Mouse (Mus musculus): ENCODE data around the gene Sox6. TPM values are rescaled to one million over a fixed set of nuclear protein-coding genes. Genes with fewer than 3 reads are reported as not detected.
"Not testable (repeated sequence)": the region's sequence is repeated elsewhere in the genome, so short reads cannot be mapped to it uniquely, and the experiment has no call there.

Gene Sox6
- 36.3 and 48.7 TPM in 2 replicates for total RNA-seq (2021)
- long read RNA-seq, experiment 1, partial matches to known transcripts: 0 of 5 reads
- long read RNA-seq, experiment 1, other reads (novel, unspliced or antisense): 5 of 5 reads
- long read RNA-seq, experiment 2, partial matches to known transcripts: 3 of 9 reads
- long read RNA-seq, experiment 2, other reads (novel, unspliced or antisense): 6 of 9 reads

GRCm38 (mm10) chr7:116038511-116038910 lies at the start of gene Sox6:
TSS of gene Sox6 (minus strand) at chr7:116038796.
- DNase-seq: no peak

GRCm38 (mm10) chr7:116084366-116084765 lies 45.8 kb upstream of the Sox6 start, which contains the start of gene Gm4353:
TSS of gene Gm4353 (minus strand) at chr7:116084635.
- DNase-seq: not testable (repeated sequence)

DNA sequence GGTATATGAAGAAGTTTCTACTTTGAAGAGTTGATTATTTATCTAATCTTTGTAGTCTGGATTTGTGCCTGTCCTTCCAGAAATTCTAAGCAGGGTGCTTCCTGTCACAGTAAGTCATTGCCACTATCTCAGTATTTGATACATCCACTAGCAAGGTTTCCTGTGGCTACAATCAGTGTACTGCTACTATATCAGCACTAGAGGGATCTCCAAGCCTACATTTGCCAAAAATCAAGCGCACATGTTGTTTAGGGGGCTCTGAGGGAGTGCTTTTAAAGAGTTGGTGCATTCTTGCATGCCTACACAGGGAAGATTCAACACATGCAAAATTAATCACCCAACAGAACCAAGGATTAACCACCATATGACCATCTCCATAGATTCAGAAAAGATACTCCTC lies 22.1 kb upstream of the Sox6 start:
- DNase-seq: no peak

- DNase-seq: no peak
These were observed 1.9 kb upstream of the Sox6 start for GRCm38 (mm10) chr7:116040470-116041019.

DNA sequence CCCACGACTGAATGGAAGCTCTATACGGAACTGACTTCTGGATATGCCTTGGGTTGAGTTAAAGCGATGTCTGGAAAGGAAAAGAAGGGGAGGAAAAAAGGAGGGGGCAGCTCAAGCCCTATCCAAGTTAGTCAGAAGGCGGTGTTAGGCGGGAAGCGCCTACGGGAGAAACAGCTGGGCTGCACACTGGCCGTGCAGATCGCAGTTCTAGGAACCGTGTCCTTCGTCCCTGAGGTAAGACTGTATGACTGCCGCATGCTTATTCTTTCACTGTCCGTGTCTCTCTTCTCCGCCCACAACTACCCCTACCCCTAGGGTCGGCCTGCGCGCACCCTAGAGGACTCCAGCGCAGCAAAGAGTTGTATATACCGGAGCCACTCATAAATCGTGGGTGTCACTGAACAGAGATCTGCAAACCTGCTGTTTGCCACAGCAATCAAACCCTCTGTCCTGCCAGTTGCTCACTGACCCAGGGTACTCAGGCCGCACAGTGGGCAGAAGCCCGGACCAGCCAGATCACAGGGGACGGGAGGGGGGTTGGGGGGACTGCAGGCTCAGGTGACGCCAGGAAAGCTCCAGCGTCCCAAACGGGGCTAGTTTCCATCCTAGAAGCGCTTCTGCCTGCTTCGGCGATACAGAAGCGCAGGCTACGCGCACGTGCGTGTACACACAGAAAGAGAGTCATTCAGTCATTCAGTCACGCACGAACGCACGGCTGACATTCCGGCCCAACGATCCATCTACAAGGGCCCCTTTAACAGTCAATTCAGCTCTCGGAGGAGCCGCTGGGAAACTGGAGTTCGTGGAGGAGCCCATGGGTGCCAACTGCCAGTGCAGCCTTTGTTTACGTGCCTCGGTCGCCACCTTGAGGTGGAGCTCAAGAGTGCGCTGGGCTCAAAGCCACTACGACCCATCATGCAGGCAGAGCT lies 1.2 kb upstream of the Sox6 start:
- DNase-seq: peak; percentile 89

- peak; percentile 4 for DNase-seq
These were observed 571 bp upstream of the Sox6 start, which contains the start of gene 1110004F10Rik for GRCm38 (mm10) chr7:116039196-116039537. TSS of gene 1110004F10Rik (plus strand) at chr7:116039397.

DNA sequence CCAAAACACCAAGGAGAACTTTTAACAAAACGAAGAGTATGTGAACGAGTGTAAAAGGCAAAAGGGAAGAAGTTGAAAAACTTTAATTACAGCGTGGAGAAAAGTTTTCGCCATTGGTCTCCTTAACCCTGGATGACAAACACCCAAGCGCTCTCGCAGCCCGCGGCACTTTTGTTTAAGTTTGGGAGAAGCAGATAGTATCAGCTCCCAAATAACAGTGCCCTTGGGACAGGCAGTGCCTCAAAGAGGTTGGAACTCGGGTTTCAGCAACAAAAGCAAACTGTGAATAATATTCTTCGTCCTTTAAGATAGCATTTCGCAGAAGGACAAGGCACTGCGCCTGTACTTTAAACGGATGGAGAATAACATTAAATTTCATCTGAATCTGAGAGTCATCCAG lies 572 bp downstream of the Sox6 start:
- no peak for DNase-seq

GRCm38 (mm10) chr7:116036591-116037555 lies 1.7 kb downstream of the Sox6 start:
- no peak for DNase-seq

GRCm38 (mm10) chr7:116035504-116035903 lies 3.1 kb downstream of the Sox6 start:
- no peak for DNase-seq

DNA sequence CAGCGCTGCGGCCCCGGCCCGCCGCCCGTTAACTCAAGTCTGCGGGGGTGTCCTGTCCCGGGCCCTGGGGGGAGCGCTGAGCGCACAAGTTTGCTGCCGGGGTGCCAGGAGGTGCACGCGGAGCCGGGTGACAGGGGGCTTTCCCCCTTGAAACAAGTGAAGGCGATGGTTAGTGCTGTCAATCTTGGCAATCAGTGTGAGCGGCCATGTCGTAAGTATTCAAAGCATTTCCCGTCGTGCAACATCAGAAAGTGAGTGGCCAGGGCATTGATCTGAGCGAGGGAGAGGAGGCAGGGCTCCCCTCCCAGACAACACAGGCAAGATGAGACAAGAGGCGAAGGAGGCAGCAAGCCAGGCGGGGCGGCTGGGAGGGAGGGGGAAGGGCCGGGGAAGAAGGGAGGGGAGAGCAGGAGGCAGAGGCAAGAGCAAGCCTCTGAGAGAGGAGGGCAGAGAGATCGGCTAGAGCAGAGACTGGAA lies 4.3 kb downstream of the Sox6 start:
- DNase-seq: peak; percentile 59

GRCm38 (mm10) chr7:116033371-116034241 lies 5.0 kb downstream of the Sox6 start:
- DNase-seq: peak; percentile 79

DNA sequence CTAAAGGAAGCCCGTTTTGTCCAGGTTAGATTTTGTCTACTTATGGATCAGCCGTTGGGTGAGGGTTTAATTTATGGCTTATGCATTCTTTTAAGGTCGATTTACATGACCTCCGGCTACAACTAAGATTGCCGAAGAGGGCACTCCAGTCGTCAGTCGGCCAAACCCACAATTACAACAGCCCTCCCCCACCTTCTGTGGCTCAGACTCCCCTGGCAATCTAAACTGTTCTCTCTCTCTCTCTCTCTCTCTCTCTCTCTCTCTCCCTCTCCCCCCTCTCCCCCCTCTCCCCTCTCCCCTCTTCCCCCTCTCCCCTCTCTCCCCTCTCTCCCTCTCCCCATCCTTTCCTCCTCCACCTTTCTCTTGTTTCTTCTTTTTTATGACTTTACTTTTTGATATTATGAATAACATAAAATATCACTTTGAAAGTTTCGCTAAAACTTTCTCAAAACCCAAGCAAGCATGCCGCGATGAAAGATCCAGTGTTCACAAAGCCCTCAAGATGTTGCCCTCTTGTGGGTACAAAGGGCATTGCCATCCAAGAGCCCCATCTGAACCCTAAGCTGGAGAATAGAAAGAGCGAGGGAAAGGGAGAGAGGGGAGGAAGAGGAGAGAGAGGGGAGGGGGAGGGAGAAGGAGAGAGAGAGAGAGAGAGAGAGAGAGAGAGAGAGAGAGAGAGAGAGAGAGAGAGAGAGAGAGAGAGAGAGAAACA lies 5.8 kb downstream of the Sox6 start:
- DNase-seq: peak; percentile 82

GRCm38 (mm10) chr7:116031718-116032595 lies 6.6 kb downstream of the Sox6 start:
- DNase-seq: peak; percentile 89

DNA sequence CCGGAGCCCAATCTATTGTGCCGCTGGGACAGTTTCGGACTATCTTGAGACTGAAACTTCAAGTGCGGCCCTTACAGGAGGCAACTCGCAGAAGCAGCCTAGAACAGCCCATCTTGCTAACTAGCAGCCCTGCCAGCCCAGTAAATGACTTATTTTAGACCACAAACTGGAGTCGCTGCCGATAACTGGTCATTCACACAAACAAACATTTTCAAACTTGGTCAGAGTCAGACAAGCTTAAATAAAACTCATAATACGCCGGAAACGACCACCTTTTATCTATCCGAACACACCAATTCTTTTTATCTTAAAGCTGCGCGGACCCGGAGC lies 7.2 kb downstream of the Sox6 start:
- no peak for DNase-seq

DNA sequence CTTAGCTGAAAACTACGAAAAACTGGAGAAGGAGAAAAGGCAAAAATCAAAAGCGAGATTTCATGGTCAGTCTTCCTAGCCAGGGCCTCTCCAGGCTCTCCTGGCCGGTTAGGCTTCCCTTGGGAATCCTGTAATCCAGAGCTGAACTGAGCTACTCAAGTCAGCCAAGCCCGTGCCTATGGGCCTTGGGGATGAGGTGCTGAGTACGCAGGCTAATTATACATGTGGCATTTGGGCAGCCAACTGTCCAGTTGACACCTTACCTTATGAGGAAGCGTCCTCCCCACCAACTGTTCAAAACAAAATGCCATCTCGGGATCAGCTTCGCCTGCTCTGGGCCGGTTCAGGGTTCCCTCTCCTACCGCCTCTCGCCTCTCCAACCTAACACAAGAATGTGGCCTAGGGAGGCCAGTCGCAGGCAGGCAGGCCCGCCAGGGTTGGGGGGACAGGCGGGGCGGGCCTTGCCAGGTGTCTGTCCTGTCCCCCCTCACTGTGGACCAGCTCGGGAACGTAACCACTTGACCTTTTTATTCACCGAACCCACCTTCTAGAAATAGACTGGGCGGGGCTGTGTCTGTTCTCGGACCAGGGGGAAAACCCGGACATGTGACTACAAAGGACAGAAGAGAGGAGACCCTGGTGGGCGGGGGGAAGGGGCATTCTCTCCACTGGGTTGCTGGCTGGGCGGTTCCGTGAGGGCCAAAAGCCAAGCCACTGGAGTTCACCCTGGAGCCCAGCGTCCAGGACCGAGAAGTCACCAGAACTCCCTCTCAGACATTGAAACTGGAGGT lies 7.8 kb downstream of the Sox6 start:
- peak; percentile 52 for DNase-seq

- no peak for DNase-seq
These were observed 8.6 kb downstream of the Sox6 start for GRCm38 (mm10) chr7:116029991-116030390.

DNA sequence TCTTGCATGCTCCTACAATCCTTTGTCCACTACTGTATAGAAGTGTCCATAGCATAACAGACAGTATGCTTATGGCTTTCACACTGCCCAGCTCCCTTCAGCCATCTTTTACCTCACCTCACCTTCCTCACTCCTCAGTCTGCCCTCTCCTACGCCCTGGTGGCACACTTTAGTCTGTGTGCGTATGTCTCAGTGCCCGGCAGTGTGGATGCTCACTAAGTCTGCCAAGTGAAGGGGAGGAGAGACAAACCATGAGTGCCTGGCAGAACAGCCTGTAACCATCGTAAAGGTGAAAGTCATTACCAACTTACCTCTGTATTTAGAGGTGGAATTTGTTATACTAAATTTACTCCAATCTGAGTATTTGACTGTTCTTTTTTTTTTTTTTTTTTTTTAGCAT lies 35.9 kb downstream of the Sox6 start:
- no peak for DNase-seq

- DNase-seq: no peak
These were observed 50.4 kb downstream of the Sox6 start for GRCm38 (mm10) chr7:115988109-115988779.
